ENCODE assay signal across 10 mouse cellular contexts in genomic region chr15:78796196-78797059, GRCm38 (mm10). TPM values are rescaled to one million over a fixed set of nuclear protein-coding genes. Genes with fewer than 3 reads are reported as not detected.
A peak's percentile ranks its signal among the peaks of the same experiment; 100 is the strongest.
DNase-seq lines count a peak whose midpoint lies in the region; ATAC-seq and TF ChIP-seq lines count a peak whose summit lies in the region.
"Had no signal": no experiment of that assay in that cellular context is flagged by ENCODE, and none has a peak within 500 bp of the region (broad histone marks: within the 10 kb centered on the region; RNA-seq: fewer than 3 reads in every experiment).

No protein-coding gene starts in this region.

- no peak for TF ChIP-seq POLR2A in liver, adult 2 months (IDR thresholded peaks at IDR 0.05; ENCODE audit: extremely low read depth, insufficient read depth, low read length)

- H3K36me3 ChIP-seq in liver, adult 2 months (ENCODE audit: control insufficient read depth, insufficient read depth, low read length): peaks cover 2% of the 10 kb centered on the region; the same call in 1 of the 2 replicates
- peaks cover 5% of the 10 kb centered on the region; the same call in 1 of the 2 replicates for H3K36me3 ChIP-seq in liver, embryonic 12.5 days
- H3K36me3 ChIP-seq in heart, embryonic 15.5 days: peaks cover 3% of the 10 kb centered on the region; the same call in 1 of the 2 replicates
- H3K36me3 ChIP-seq in forebrain, embryonic 13.5 days (ENCODE audit: poor library complexity, severe bottlenecking): no peaks in the 10 kb centered on the region

- no peaks in the 10 kb centered on the region for H3K27me3 ChIP-seq in liver, adult 2 months (ENCODE audit: control insufficient read depth, insufficient read depth, low read length)
- peaks cover 23% of the 10 kb centered on the region for H3K27me3 ChIP-seq in liver, embryonic 12.5 days (replicated peaks)
- H3K27me3 ChIP-seq in heart, embryonic 15.5 days: peaks cover 8% of the 10 kb centered on the region
- peaks cover 13% of the 10 kb centered on the region for H3K27me3 ChIP-seq in forebrain, embryonic 13.5 days

- no peak overlapping the region for H3K4me3 ChIP-seq in liver, adult 2 months (ENCODE audit: insufficient read depth, low read depth, low read length)
- no peak overlapping the region for H3K4me3 ChIP-seq in liver, embryonic 12.5 days
- peak overlapping the region; percentile 32 for H3K4me3 ChIP-seq in brown adipose tissue, adult 24 weeks (ENCODE audit: insufficient read depth, low read depth, low read length)
- no peak overlapping the region for H3K4me3 ChIP-seq in heart, embryonic 15.5 days
- no peak overlapping the region for H3K4me3 ChIP-seq in forebrain, embryonic 13.5 days
- H3K4me3 ChIP-seq: megakaryocyte, embryonic 14.5 days had no signal

- H3K79me2 ChIP-seq in liver, adult 2 months (ENCODE audit: control insufficient read depth, insufficient read depth, low read length): peaks cover 7% of the 10 kb centered on the region; the same call in 1 of the 2 replicates

- no peak for TF ChIP-seq CTCF in liver, adult 2 months (IDR thresholded peaks at IDR 0.05; ENCODE audit: low read depth, low read length)

- 0 out of 2 replicates have a peak overlapping the region, but pooled peaks have one; percentile 17 for H3K27ac ChIP-seq in liver, adult 2 months (replicated peaks; ENCODE audit: insufficient read depth, low read depth, low read length)
- no peak overlapping the region for H3K27ac ChIP-seq in liver, embryonic 12.5 days
- peak overlapping the region; percentile 55 for H3K27ac ChIP-seq in brown adipose tissue, adult 24 weeks (replicated peaks; ENCODE audit: low read depth, low read length)
- peak overlapping the region; percentile 60 for H3K27ac ChIP-seq in heart, embryonic 15.5 days
- no peak overlapping the region for H3K27ac ChIP-seq in forebrain, embryonic 13.5 days

- 55% methylated on average over 25 of the region's 25 CpGs for WGBS in liver, adult 2 months
- 70% methylated on average over 25 of the region's 25 CpGs for WGBS in liver, embryonic 12.5 days (ENCODE audit: insufficient replicate concordance)
- WGBS in heart, embryonic 15.5 days: 40% methylated on average over 25 of the region's 25 CpGs
- 48% methylated on average over 25 of the region's 25 CpGs for WGBS in forebrain, embryonic 13.5 days

- H3K9ac ChIP-seq in liver, adult 2 months (ENCODE audit: low read depth, low read length): 0 out of 2 replicates have a peak overlapping the region, but pooled peaks have one; percentile 21
- H3K9ac ChIP-seq in liver, embryonic 12.5 days: no peak overlapping the region
- H3K9ac ChIP-seq in heart, embryonic 15.5 days: peak overlapping the region; percentile 14; the same call in 1 of the 2 replicates
- no peak overlapping the region for H3K9ac ChIP-seq in forebrain, embryonic 13.5 days

- DNase-seq in liver, adult 2 months (ENCODE audit: extremely low read depth, low read depth, low spot score): peak; percentile 61
- peak; percentile 65 to 79 for DNase-seq in kidney, postnatal 4 days
- no peak for DNase-seq in adipocyte (ENCODE audit: low spot score)
- DNase-seq: cerebellum, postnatal 36 days had no signal

- H3K9me3 ChIP-seq in liver, embryonic 12.5 days (replicated peaks): no peaks in the 10 kb centered on the region
- no peaks in the 10 kb centered on the region for H3K9me3 ChIP-seq in heart, embryonic 15.5 days (replicated peaks)
- H3K9me3 ChIP-seq in forebrain, embryonic 13.5 days (replicated peaks): no peaks in the 10 kb centered on the region
- H3K9me3 ChIP-seq: megakaryocyte, embryonic 14.5 days had no signal

- no peak for ATAC-seq in liver, embryonic 12.5 days
- ATAC-seq in heart, embryonic 15.5 days (replicated peaks; ENCODE audit: insufficient number of reproducible peaks, insufficient read depth, low FRiP score, low read depth): peak; percentile 74
- ATAC-seq in activated CD4-positive, CD25-positive, alpha-beta regulatory T cell, adult 4 months: no peak
- ATAC-seq in forebrain, embryonic 13.5 days: no peak

- no peak overlapping the region for H3K4me2 ChIP-seq in liver, embryonic 12.5 days
- peak overlapping the region; percentile 21; the same call in 1 of the 2 replicates for H3K4me2 ChIP-seq in heart, embryonic 15.5 days
- no peak overlapping the region for H3K4me2 ChIP-seq in forebrain, embryonic 13.5 days

- H3K4me1 ChIP-seq in liver, adult 2 months (ENCODE audit: control insufficient read depth, insufficient read depth, low read length): peaks cover 2% of the 10 kb centered on the region; the same call in 1 of the 2 replicates
- H3K4me1 ChIP-seq in liver, embryonic 12.5 days: no peaks in the 10 kb centered on the region
- peaks cover 20% of the 10 kb centered on the region for H3K4me1 ChIP-seq in brown adipose tissue, adult 24 weeks (ENCODE audit: control insufficient read depth, insufficient read depth, insufficient read length, low read length)
- peaks cover 38% of the 10 kb centered on the region for H3K4me1 ChIP-seq in heart, embryonic 15.5 days (replicated peaks)
- peaks cover 8% of the 10 kb centered on the region; the same call in 1 of the 2 replicates for H3K4me1 ChIP-seq in forebrain, embryonic 13.5 days

RNA-seq across cellular contexts. Expression of gene Card10, which starts 6.4 kb away (rescaled TPM):
- 2.7 and 4.3 TPM in 2 replicates for total RNA-seq in liver, adult 2 months (2014; rRNA removed)
- polyA plus RNA-seq in liver, adult 2 months (2012; rRNA removed): 15.0 and 18.7 TPM in 2 replicates
- 2.3 and 2.5 TPM in 2 replicates for polyA plus RNA-seq in liver, embryonic 12.5 days (2016; fragmentation: Nextera tagmentation; extraction: Ambion mirVana)
- polyA plus RNA-seq in brown adipose tissue, adult 24 weeks (2012; ENCODE audit: insufficient read depth, insufficient read length, missing spikeins): 3.9 and 4.8 TPM in 2 replicates
- 5.7 and 7.6 TPM in 2 replicates for polyA plus RNA-seq in heart, embryonic 15.5 days (2015; fragmentation: Nextera tagmentation; extraction: Ambion mirVana)
- polyA plus RNA-seq in activated CD4-positive, CD25-positive, alpha-beta regulatory T cell, adult 4 months (2017; shearing (Covaris generic)): not detected
- 0.92 and 0.93 TPM in 2 replicates for polyA plus RNA-seq in forebrain, embryonic 13.5 days (2015; fragmentation: Nextera tagmentation; extraction: Ambion mirVana)

RNA-seq across cellular contexts. Expression of gene Mfng, which starts 23.2 kb away (rescaled TPM):
- total RNA-seq in liver, adult 2 months (2014; rRNA removed): 0.74 and 1.1 TPM in 2 replicates
- 1.2 and 2.3 TPM in 2 replicates for polyA plus RNA-seq in liver, adult 2 months (2012; rRNA removed)
- polyA plus RNA-seq in liver, embryonic 12.5 days (2016; fragmentation: Nextera tagmentation; extraction: Ambion mirVana): 11.0 and 11.7 TPM in 2 replicates
- 12.0 and 20.7 TPM in 2 replicates for polyA plus RNA-seq in brown adipose tissue, adult 24 weeks (2012; ENCODE audit: insufficient read depth, insufficient read length, missing spikeins)
- polyA plus RNA-seq in heart, embryonic 15.5 days (2015; fragmentation: Nextera tagmentation; extraction: Ambion mirVana): 13.6 and 21.0 TPM in 2 replicates
- polyA plus RNA-seq in activated CD4-positive, CD25-positive, alpha-beta regulatory T cell, adult 4 months (2017; shearing (Covaris generic)): 10 to 100 TPM; 47.5 to 55.4 TPM
- polyA plus RNA-seq in forebrain, embryonic 13.5 days (2015; fragmentation: Nextera tagmentation; extraction: Ambion mirVana): 136 and 138 TPM in 2 replicates

RNA-seq across cellular contexts. Expression of gene Cdc42ep1, which starts 46.0 kb away (rescaled TPM):
- 6.5 and 8.5 TPM in 2 replicates for total RNA-seq in liver, adult 2 months (2014; rRNA removed)
- polyA plus RNA-seq in liver, adult 2 months (2012; rRNA removed): 39.7 and 42.7 TPM in 2 replicates
- 17.6 and 18.1 TPM in 2 replicates for polyA plus RNA-seq in liver, embryonic 12.5 days (2016; fragmentation: Nextera tagmentation; extraction: Ambion mirVana)
- 18.4 and 21.7 TPM in 2 replicates for polyA plus RNA-seq in brown adipose tissue, adult 24 weeks (2012; ENCODE audit: insufficient read depth, insufficient read length, missing spikeins)
- polyA plus RNA-seq in heart, embryonic 15.5 days (2015; fragmentation: Nextera tagmentation; extraction: Ambion mirVana): 32.0 and 40.4 TPM in 2 replicates
- not detected for polyA plus RNA-seq in activated CD4-positive, CD25-positive, alpha-beta regulatory T cell, adult 4 months (2017; shearing (Covaris generic))
- 5.0 and 5.5 TPM in 2 replicates for polyA plus RNA-seq in forebrain, embryonic 13.5 days (2015; fragmentation: Nextera tagmentation; extraction: Ambion mirVana)

RNA-seq across cellular contexts. Expression of gene Lgals2, which starts 58.9 kb away (rescaled TPM):
- total RNA-seq in liver, adult 2 months (2014; rRNA removed): 0.55 TPM in 1 of 2 replicates, not detected in the other
- 0.57 TPM in 1 of 2 replicates, not detected in the other for polyA plus RNA-seq in liver, adult 2 months (2012; rRNA removed)
- 7.0 and 9.5 TPM in 2 replicates for polyA plus RNA-seq in liver, embryonic 12.5 days (2016; fragmentation: Nextera tagmentation; extraction: Ambion mirVana)
- polyA plus RNA-seq in brown adipose tissue, adult 24 weeks (2012; ENCODE audit: insufficient read depth, insufficient read length, missing spikeins): not detected in 2 replicates
- polyA plus RNA-seq in heart, embryonic 15.5 days (2015; fragmentation: Nextera tagmentation; extraction: Ambion mirVana): 0.43 and 0.45 TPM in 2 replicates
- not detected for polyA plus RNA-seq in activated CD4-positive, CD25-positive, alpha-beta regulatory T cell, adult 4 months (2017; shearing (Covaris generic))
- polyA plus RNA-seq in forebrain, embryonic 13.5 days (2015; fragmentation: Nextera tagmentation; extraction: Ambion mirVana): not detected in 2 replicates

Comparison
In these comparisons a context has a peak if more than half of its experiments do, and no peak if none do; other contexts are left out.
1. H3K27ac ChIP-seq: peak in liver, adult 2 months (single experiment), brown adipose tissue, adult 24 weeks (single experiment) and heart, embryonic 15.5 days (single experiment); none in liver, embryonic 12.5 days (single experiment) and forebrain, embryonic 13.5 days (single experiment).
2. H3K9ac ChIP-seq: peak in liver, adult 2 months (single experiment) and heart, embryonic 15.5 days (single experiment); none in liver, embryonic 12.5 days (single experiment) and forebrain, embryonic 13.5 days (single experiment).